Mouse (Mus musculus): ENCODE results near the gene Adgrg6.
A peak's percentile ranks its signal among the peaks of the same experiment; 100 is the strongest.

The Adgrg6 gene

GRCm38 (mm10) chr10:14391025-14391639 lies 154.3 kb downstream of the Adgrg6 start:
- peak; percentile 54 to 74 for DNase-seq (ENCODE audit: low read depth in 2 of 2, low spot score in 2 of 2)

- no peak for DNase-seq (ENCODE audit: low read depth in 2 of 2, low spot score in 2 of 2)
Measured at GRCm38 (mm10) chr10:14385574-14385973, 159.9 kb downstream of the Adgrg6 start.

- no peak for DNase-seq (ENCODE audit: low read depth in 2 of 2, low spot score in 2 of 2)
Measured at GRCm38 (mm10) chr10:14365065-14365589, 180.3 kb downstream of the Adgrg6 start.

GRCm38 (mm10) chr10:14363226-14363625 lies 182.2 kb downstream of the Adgrg6 start:
- DNase-seq (ENCODE audit: low read depth in 2 of 2, low spot score in 2 of 2) = no peak

- DNase-seq (ENCODE audit: low read depth in 2 of 2, low spot score in 2 of 2) = no peak
Measured at GRCm38 (mm10) chr10:14358271-14358670, 187.2 kb downstream of the Adgrg6 start.
